Mouse (Mus musculus) limb, embryonic 14.5 days (tissue): ENCODE measurements around the gene Hus1b. TPM values are rescaled to one million over a fixed set of nuclear protein-coding genes. Genes with fewer than 3 reads are reported as not detected.
A peak's percentile ranks its signal among the peaks of the same experiment; 100 is the strongest.

ENCODE experiments used
- ATAC-seq: fragments of 200-750 bp; cut with Nextera tagmentation; 2 replicates; pipeline ENCODE4 v1.8.0; 2017; ENCODE audit warnings: low read depth, moderate number of reproducible peaks, moderate TSS enrichment; ENCODE audit not compliant: low FRiP score
- DNase-seq: peaks from one replicate; pipeline ENCODE4 v3.0.0-alpha.2; 2015; ENCODE audit warnings: low spot score
- H3K27ac ChIP-seq: fragments of 300-500 bp; sonication (generic); replicated peaks from 2 replicates; pipeline ENCODE4 v1.5.1; 2014; ENCODE audit warnings: low read depth, mild to moderate bottlenecking, low read length, moderate library complexity, mixed read lengths
- H3K27me3 ChIP-seq: fragments of 300-500 bp; sonication (generic); 2 replicates; pipeline ENCODE4 v1.6.1; 2014; ENCODE audit warnings: low read length, mixed read lengths; ENCODE audit not compliant: control insufficient read depth, insufficient read depth
- H3K36me3 ChIP-seq: fragments of 300-500 bp; sonication (generic); 2 replicates; pipeline ENCODE4 v1.6.1; 2014; ENCODE audit warnings: mild to moderate bottlenecking, low read length, moderate library complexity, mixed read lengths; ENCODE audit not compliant: control insufficient read depth, insufficient read depth
- H3K4me1 ChIP-seq: fragments of 300-500 bp; sonication (generic); 2 replicates; pipeline ENCODE4 v1.6.1; 2014; ENCODE audit warnings: antibody characterized with exemption, low read length, mixed read lengths; ENCODE audit not compliant: control insufficient read depth, insufficient read depth
- H3K4me2 ChIP-seq: fragments of 300-500 bp; sonication (generic); replicated peaks from 2 replicates; pipeline ENCODE4 v1.6.1; 2014; ENCODE audit warnings: low read depth, mild to moderate bottlenecking, low read length, moderate library complexity; ENCODE audit not compliant: severe bottlenecking
- H3K4me3 ChIP-seq: fragments of 300-500 bp; sonication (generic); replicated peaks from 2 replicates; pipeline ENCODE4 v1.5.1; 2014; ENCODE audit warnings: low read length
- H3K9ac ChIP-seq: fragments of 300-500 bp; sonication (generic); 2 replicates; pipeline ENCODE4 v1.6.1; 2014; ENCODE audit warnings: mild to moderate bottlenecking, low read depth, low read length, moderate library complexity; ENCODE audit not compliant: severe bottlenecking
- H3K9me3 ChIP-seq: fragments of 300-500 bp; sonication (generic); 2 replicates; pipeline ENCODE4 v1.6.1; 2016; ENCODE audit warnings: low read length; ENCODE audit not compliant: control insufficient read depth
- POLR2A ChIP-seq: fragments of 200-500 bp; IDR thresholded peaks from 2 replicates; pipeline ENCODE4 v1.8.0; 2012; ENCODE audit warnings: inconsistent platforms, mild to moderate bottlenecking, moderate library complexity, borderline replicate concordance; ENCODE audit not compliant: insufficient read depth, insufficient read length; ENCODE audit errors: extremely low read depth
- WGBS: fragments of 180-500 bp; shearing (Covaris S2); extraction: QIAGEN DNeasy Blood & Tissue Kit; methylation state at CpG from one replicate; pipeline ENCODE4 v1.1.7; 2014; 5-methylcytosine and 5-hydroxymethylcytosine counted together
- polyA plus RNA-seq, 2 experiments: library from polyadenylated mRNA; depleted of rRNA in 1 of 2; stranded (reverse) in 1 of 2; unstranded in 1 of 2; fragments of >200 nt; fragmentation: Nextera tagmentation in 1 of 2; extraction: Ambion mirVana in 1 of 2; gene quantifications; 2 replicates each; pipeline versions ENCODE4 v1.2.1 to v1.2.3; 2012 to 2014

Hus1b gene
- polyA plus RNA-seq, 2 experiments = 0.21 TPM

DNA sequence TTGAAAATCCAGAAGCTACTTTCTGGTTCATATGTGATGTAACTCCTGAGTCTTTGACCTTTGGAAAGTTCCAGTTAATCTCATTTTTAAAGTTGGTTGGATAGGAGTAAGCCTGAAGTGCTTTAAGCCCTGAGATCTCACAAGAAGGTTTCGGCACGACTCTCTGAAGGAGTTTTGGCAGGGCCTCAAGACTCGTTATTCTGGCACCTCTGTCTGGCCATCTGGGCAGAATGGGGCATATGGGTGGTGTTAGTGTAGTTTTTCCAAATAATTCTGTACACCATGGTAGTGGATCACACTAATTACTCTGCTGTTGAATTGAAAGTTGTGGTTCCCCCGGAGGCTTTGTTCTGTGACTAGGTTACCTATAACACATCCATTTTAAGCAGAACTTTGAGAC is 30.7 kb upstream of the Hus1b start:
- DNase-seq = peak; percentile 52
- no peaks in the 10 kb centered on the region for H3K9me3 ChIP-seq
- no peak for TF ChIP-seq POLR2A
- 20% methylated on average over 4 of the region's 4 CpGs for WGBS
- H3K27me3 ChIP-seq = no peaks in the 10 kb centered on the region
- ATAC-seq = no peak
- no peak overlapping the region for H3K9ac ChIP-seq
- H3K27ac ChIP-seq = no peak overlapping the region; the same call in 1 of the 2 replicates
- no peak overlapping the region for H3K4me2 ChIP-seq
- no peaks in the 10 kb centered on the region for H3K36me3 ChIP-seq
- H3K4me3 ChIP-seq = no peak overlapping the region
- peaks cover 12% of the 10 kb centered on the region for H3K4me1 ChIP-seq

DNA sequence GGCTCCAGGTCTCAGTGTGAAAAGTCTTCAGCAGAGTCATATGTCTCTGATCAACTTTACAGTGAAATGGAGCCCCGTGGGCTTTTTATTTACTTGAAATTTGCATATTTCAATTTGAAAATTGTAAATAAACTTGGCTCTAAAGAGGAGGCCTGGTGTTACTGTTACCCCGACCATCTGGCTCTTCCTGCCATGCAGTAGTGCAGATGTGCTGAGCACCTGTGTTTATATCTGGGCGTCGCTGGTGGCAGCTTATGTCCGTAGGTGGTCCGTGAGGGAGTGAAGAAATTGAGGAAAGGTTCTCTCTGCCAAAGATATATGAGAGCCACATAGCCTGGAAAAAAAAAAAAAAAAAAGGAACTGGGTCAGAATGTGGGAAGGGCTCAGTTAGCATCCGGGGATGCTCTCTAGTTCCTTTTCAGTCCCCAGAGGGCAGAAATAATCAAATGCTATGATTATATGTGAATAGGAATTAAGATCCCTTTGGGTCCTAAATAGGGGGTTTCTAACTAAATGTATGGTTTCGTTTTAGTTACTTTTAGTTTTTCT is 29.1 kb upstream of the Hus1b start:
- Histone ChIP-seq H3K9ac (no peak overlapping the region), H3K36me3 (no peaks in the 10 kb centered on the region), H3K27me3 (no peaks in the 10 kb centered on the region), H3K4me3 (no peak overlapping the region), H3K27ac (no peak overlapping the region), H3K4me2 (no peak overlapping the region), H3K4me1 (peaks cover 12% of the 10 kb centered on the region), H3K9me3 (no peaks in the 10 kb centered on the region)
- DNase-seq (no peak), ATAC-seq (no peak)
- WGBS = 37% methylated on average over 8 of the region's 8 CpGs
- TF ChIP-seq POLR2A = no peak

DNA sequence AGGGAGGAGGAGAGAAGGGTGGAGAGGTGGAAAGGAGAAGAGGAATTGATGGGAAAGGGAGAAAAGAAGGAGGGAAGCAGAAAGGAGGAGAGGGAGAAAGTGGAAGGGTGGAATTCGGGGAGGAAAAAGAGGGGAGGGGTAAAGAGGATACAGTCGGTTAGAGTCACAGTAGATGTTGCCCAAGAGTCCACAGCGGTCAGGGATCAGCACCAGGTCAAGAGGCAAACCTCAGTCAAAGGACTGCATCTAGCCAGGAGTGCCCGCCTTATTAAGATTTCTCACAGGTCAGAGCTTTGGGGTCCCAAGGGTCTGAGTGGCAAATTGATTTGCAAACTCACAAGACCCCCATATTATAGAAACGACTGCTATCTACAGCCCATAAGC is 26.7 kb upstream of the Hus1b start:
- no peaks in the 10 kb centered on the region for H3K36me3 ChIP-seq
- H3K4me1 ChIP-seq = peaks cover 12% of the 10 kb centered on the region
- peak overlapping the region; percentile 66 for H3K4me2 ChIP-seq
- H3K27ac ChIP-seq = peak overlapping the region; percentile 67; the same call in 1 of the 2 replicates
- DNase-seq (no peak), ATAC-seq (peak; percentile 21; the same call in 1 of the 2 replicates)
- no peaks in the 10 kb centered on the region for H3K27me3 ChIP-seq
- WGBS = 29% methylated on average over 5 of the region's 5 CpGs
- no peaks in the 10 kb centered on the region for H3K9me3 ChIP-seq
- H3K9ac ChIP-seq = peak overlapping the region; percentile 79
- H3K4me3 ChIP-seq = peak overlapping the region; percentile 75
- TF ChIP-seq POLR2A = no peak

- under 1% methylated on average over 51 of the region's 54 CpGs for WGBS
Observed at GRCm38 (mm10) chr13:30973501-30974246, 26.1 kb upstream of the Hus1b start, which contains the start of the genes Exoc2 and Gm5447. TSS of gene Exoc2 (minus strand) at chr13:30974093. TSS of gene Gm5447 (plus strand) at chr13:30974204.

DNA sequence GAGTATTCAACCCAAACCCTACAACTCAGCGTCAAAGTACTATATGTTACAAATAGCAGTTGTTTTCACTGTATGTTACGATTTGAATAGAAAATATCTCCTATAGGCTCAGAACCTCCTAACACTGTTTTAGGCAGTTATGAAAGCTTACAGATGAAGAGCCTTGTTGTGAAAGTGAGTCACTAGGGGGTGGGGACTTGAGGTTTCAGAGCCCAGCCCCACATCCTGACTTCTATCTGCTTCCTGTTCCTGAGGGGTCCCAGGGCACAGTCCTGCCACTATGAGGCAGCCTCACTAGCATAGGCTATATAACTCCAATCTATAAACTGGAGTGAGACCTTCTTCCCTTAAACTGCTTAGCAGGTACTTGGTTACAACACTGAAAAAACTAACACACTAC is 24.5 kb upstream of the Hus1b start:
- Histone ChIP-seq H3K9me3 (no peaks in the 10 kb centered on the region), H3K4me2 (no peak overlapping the region), H3K9ac (no peak overlapping the region), H3K36me3 (no peaks in the 10 kb centered on the region), H3K27me3 (no peaks in the 10 kb centered on the region), H3K4me3 (no peak overlapping the region), H3K4me1 (peaks cover 9% of the 10 kb centered on the region), H3K27ac (no peak overlapping the region)
- DNase-seq (no peak), ATAC-seq (no peak)
- TF ChIP-seq POLR2A = no peak
- 88% methylated on average over 2 of the region's 2 CpGs for WGBS

More at GRCm38 (mm10) chr13:30973501-30974246, 26.1 kb upstream of the Hus1b start, which contains the start of the genes Exoc2 and Gm5447:
- H3K9me3 ChIP-seq = no peaks in the 10 kb centered on the region
- H3K9ac ChIP-seq = peak within 1 kb of the TSS; percentile 79
- peak within 1 kb of the TSS; percentile 66 for H3K4me2 ChIP-seq
- peak; percentile 78 for DNase-seq
- TF ChIP-seq POLR2A = no peak
- peak within 1 kb of the TSS; percentile 67 for H3K27ac ChIP-seq
- peak within 1 kb of the TSS; percentile 75 for H3K4me3 ChIP-seq
- peak; percentile 97 for ATAC-seq
- H3K36me3 ChIP-seq = no peaks in the 10 kb centered on the region
- no peaks in the 10 kb centered on the region for H3K27me3 ChIP-seq
- H3K4me1 ChIP-seq = peaks cover 12% of the 10 kb centered on the region
